9 mouse cellular contexts compared by ENCODE assay signal in genomic region chr13:45454641-45455040, GRCm38 (mm10). TPM values are rescaled to one million over a fixed set of nuclear protein-coding genes. Genes with fewer than 3 reads are reported as not detected.
A peak's percentile ranks its signal among the peaks of the same experiment; 100 is the strongest.
DNase-seq lines count a peak whose midpoint lies in the region; ATAC-seq and TF ChIP-seq lines count a peak whose summit lies in the region.
"Had no signal": no experiment of that assay in that cellular context is flagged by ENCODE, and none has a peak within 500 bp of the region (broad histone marks: within the 10 kb centered on the region; RNA-seq: fewer than 3 reads in every experiment).

No protein-coding gene starts in this region.

- ATAC-seq in heart, embryonic 15.5 days (replicated peaks; ENCODE audit: insufficient number of reproducible peaks, insufficient read depth, low FRiP score, low read depth), result 0 out of 2 replicates have a peak, but pooled peaks have one; percentile 35
- ATAC-seq in limb, embryonic 14.5 days (ENCODE audit: low FRiP score, low read depth), result no peak
- 0 out of 2 replicates have a peak, but pooled peaks have one; percentile 28 for ATAC-seq in stomach, postnatal 0 days (ENCODE audit: low FRiP score, low TSS enrichment)
- no peak for ATAC-seq in midbrain, embryonic 16.5 days

- no peaks in the 10 kb centered on the region for H3K36me3 ChIP-seq in spleen, adult 2 months (ENCODE audit: control insufficient read depth, insufficient read depth, low read length)
- H3K36me3 ChIP-seq in heart, embryonic 15.5 days, result no peaks in the 10 kb centered on the region
- H3K36me3 ChIP-seq in limb, embryonic 14.5 days (ENCODE audit: control insufficient read depth, insufficient read depth, low read length), result no peaks in the 10 kb centered on the region
- no peaks in the 10 kb centered on the region for H3K36me3 ChIP-seq in stomach, postnatal 0 days (ENCODE audit: control insufficient read depth, insufficient read depth, low read length)
- H3K36me3 ChIP-seq in midbrain, embryonic 16.5 days (ENCODE audit: control insufficient read depth, insufficient read depth, low read length), result no peaks in the 10 kb centered on the region

- peak overlapping the region; percentile 19 for H3K4me2 ChIP-seq in heart, embryonic 15.5 days
- no peak overlapping the region for H3K4me2 ChIP-seq in limb, embryonic 14.5 days (replicated peaks; ENCODE audit: low read depth, low read length, severe bottlenecking)
- H3K4me2 ChIP-seq in stomach, postnatal 0 days (replicated peaks; ENCODE audit: low read depth), result peak overlapping the region; percentile 30; the same call in 1 of the 2 replicates
- no peak overlapping the region for H3K4me2 ChIP-seq in midbrain, embryonic 16.5 days (ENCODE audit: low read length)

- no peak for DNase-seq in spleen, adult 2 months (ENCODE audit: low read depth in 1 of 2, low spot score in 2 of 2)
- no peak for DNase-seq in spleen, adult 18-20 months
- peak; percentile 50 for DNase-seq in limb, embryonic 14.5 days (ENCODE audit: low spot score)
- peak; percentile 39 for DNase-seq in stomach, postnatal 0 days (ENCODE audit: low spot score)
- no peak for DNase-seq in layer of hippocampus, adult 11-12 months (ENCODE audit: low spot score)
- DNase-seq in right cerebral cortex, adult 18-20 months, result no peak

- no peak for TF ChIP-seq POLR2A in spleen, adult 2 months (IDR thresholded peaks at IDR 0.05; ENCODE audit: low read depth, low read length)
- TF ChIP-seq POLR2A in limb, embryonic 14.5 days (IDR thresholded peaks at IDR 0.05; ENCODE audit: borderline replicate concordance, extremely low read depth, insufficient read depth, insufficient read length), result no peak

- TF ChIP-seq CTCF in spleen, adult 2 months (IDR thresholded peaks at IDR 0.05; ENCODE audit: extremely low read depth, insufficient read depth, insufficient read length, insufficient replicate concordance), result no peak
- TF ChIP-seq CTCF in stomach, postnatal 0 days (IDR thresholded peaks at IDR 0.05; ENCODE audit: low read depth), result no peak

- H3K4me1 ChIP-seq in spleen, adult 2 months (ENCODE audit: control insufficient read depth, insufficient read depth, insufficient read length), result peaks cover 21% of the 10 kb centered on the region
- peaks cover 26% of the 10 kb centered on the region for H3K4me1 ChIP-seq in heart, embryonic 15.5 days (replicated peaks)
- peaks cover 14% of the 10 kb centered on the region for H3K4me1 ChIP-seq in limb, embryonic 14.5 days (ENCODE audit: control insufficient read depth, insufficient read depth, low read length)
- peaks cover 3% of the 10 kb centered on the region; the same call in 1 of the 2 replicates for H3K4me1 ChIP-seq in stomach, postnatal 0 days (replicated peaks; ENCODE audit: control insufficient read depth, insufficient read depth)
- H3K4me1 ChIP-seq in midbrain, embryonic 16.5 days (ENCODE audit: control insufficient read depth, insufficient read depth, low read length), result no peaks in the 10 kb centered on the region

- no peak overlapping the region for H3K4me3 ChIP-seq in spleen, adult 2 months (ENCODE audit: extremely low read depth, insufficient read depth, insufficient read length)
- no peak overlapping the region for H3K4me3 ChIP-seq in heart, embryonic 15.5 days
- H3K4me3 ChIP-seq in limb, embryonic 14.5 days (replicated peaks; ENCODE audit: low read length), result no peak overlapping the region
- no peak overlapping the region for H3K4me3 ChIP-seq in stomach, postnatal 0 days (ENCODE audit: low read depth, low read length)
- no peak overlapping the region for H3K4me3 ChIP-seq in midbrain, embryonic 16.5 days (ENCODE audit: low read depth, low read length)

- no peak for TF ChIP-seq EP300 in stomach, postnatal 0 days (optimal IDR thresholded peaks at IDR 0.05)

- H3K27me3 ChIP-seq in spleen, adult 2 months (ENCODE audit: control insufficient read depth, insufficient read depth, low read length), result no peaks in the 10 kb centered on the region
- H3K27me3 ChIP-seq in heart, embryonic 15.5 days, result no peaks in the 10 kb centered on the region
- H3K27me3 ChIP-seq in limb, embryonic 14.5 days (ENCODE audit: control insufficient read depth, insufficient read depth, low read length), result no peaks in the 10 kb centered on the region
- no peaks in the 10 kb centered on the region for H3K27me3 ChIP-seq in stomach, postnatal 0 days (ENCODE audit: control insufficient read depth, insufficient read depth, low read length)
- no peaks in the 10 kb centered on the region for H3K27me3 ChIP-seq in midbrain, embryonic 16.5 days (ENCODE audit: control insufficient read depth, insufficient read depth, low read depth, low read length)

- no peak overlapping the region for H3K9ac ChIP-seq in heart, embryonic 15.5 days
- H3K9ac ChIP-seq in limb, embryonic 14.5 days (ENCODE audit: low read depth, low read length, severe bottlenecking), result no peak overlapping the region
- no peak overlapping the region for H3K9ac ChIP-seq in stomach, postnatal 0 days (ENCODE audit: low read length)
- no peak overlapping the region for H3K9ac ChIP-seq in midbrain, embryonic 16.5 days (ENCODE audit: low read depth, low read length)

- peak overlapping the region; percentile 68; the same call in 1 of the 2 replicates for H3K27ac ChIP-seq in spleen, adult 2 months (ENCODE audit: insufficient read depth, low read length)
- H3K27ac ChIP-seq in heart, embryonic 15.5 days, result peak overlapping the region; percentile 70
- peak overlapping the region; percentile 27; the same call in 1 of the 2 replicates for H3K27ac ChIP-seq in limb, embryonic 14.5 days (replicated peaks; ENCODE audit: low read depth, low read length)
- H3K27ac ChIP-seq in stomach, postnatal 0 days (replicated peaks), result peak overlapping the region; percentile 83
- no peak overlapping the region for H3K27ac ChIP-seq in midbrain, embryonic 16.5 days (ENCODE audit: low read length)

- WGBS in spleen, adult 2 months, result 32% methylated on average over 4 of the region's 4 CpGs
- WGBS in heart, embryonic 15.5 days, result 18% methylated on average over 4 of the region's 4 CpGs
- WGBS in limb, embryonic 14.5 days, result 12% methylated on average over 4 of the region's 4 CpGs
- WGBS in stomach, postnatal 0 days, result 6% methylated on average over 4 of the region's 4 CpGs
- 42% methylated on average over 4 of the region's 4 CpGs for WGBS in midbrain, embryonic 16.5 days

- H3K9me3 ChIP-seq in heart, embryonic 15.5 days (replicated peaks), result no peaks in the 10 kb centered on the region
- no peaks in the 10 kb centered on the region for H3K9me3 ChIP-seq in limb, embryonic 14.5 days (ENCODE audit: control insufficient read depth, low read length)
- H3K9me3 ChIP-seq in stomach, postnatal 0 days (ENCODE audit: control insufficient read depth, low read length), result no peaks in the 10 kb centered on the region
- no peaks in the 10 kb centered on the region for H3K9me3 ChIP-seq in midbrain, embryonic 16.5 days (replicated peaks; ENCODE audit: control insufficient read depth, low read length, poor library complexity, severe bottlenecking)

RNA-seq across cellular contexts. Expression of gene Gmpr, which starts 52.6 kb away (rescaled TPM):
- 5.1 and 5.7 TPM in 2 replicates for polyA plus RNA-seq in spleen, adult 2 months (2012; rRNA removed)
- polyA plus RNA-seq in heart, embryonic 15.5 days (2015; fragmentation: Nextera tagmentation; extraction: Ambion mirVana), result 180 and 185 TPM in 2 replicates
- 21.3 and 22.1 TPM in 2 replicates for polyA plus RNA-seq in limb, embryonic 14.5 days (2012; rRNA removed)
- 27.7 and 36.8 TPM in 2 replicates for polyA plus RNA-seq in limb, embryonic 14.5 days (2014; fragmentation: Nextera tagmentation; extraction: Ambion mirVana)
- polyA plus RNA-seq in stomach, postnatal 0 days (2015; fragmentation: Nextera tagmentation; extraction: Ambion mirVana), result 38.7 and 40.3 TPM in 2 replicates
- polyA plus RNA-seq in midbrain, embryonic 16.5 days (2015; fragmentation: Nextera tagmentation; extraction: Ambion mirVana), result 25.0 and 33.8 TPM in 2 replicates
- polyA plus RNA-seq: activated CD4-positive, CD25-positive, alpha-beta regulatory T cell, adult 4 months had no signal

Comparison
In these comparisons a context has a peak if more than half of its experiments do, and no peak if none do; other contexts are left out.
1. DNase-seq: peak in limb, embryonic 14.5 days (single experiment) and stomach, postnatal 0 days (single experiment); none in spleen, adult 2 months (0 of 2), spleen, adult 18-20 months (0 of 2), layer of hippocampus, adult 11-12 months (single experiment) and right cerebral cortex, adult 18-20 months (single experiment).
2. ATAC-seq: peak in heart, embryonic 15.5 days (single experiment) and stomach, postnatal 0 days (single experiment); none in limb, embryonic 14.5 days (single experiment) and midbrain, embryonic 16.5 days (single experiment).
3. H3K4me2 ChIP-seq: peak in heart, embryonic 15.5 days (single experiment) and stomach, postnatal 0 days (single experiment); none in limb, embryonic 14.5 days (single experiment) and midbrain, embryonic 16.5 days (single experiment).